Mouse (Mus musculus) hematopoietic stem cell, adult 5-6 weeks (primary cell): ENCODE results near the gene Luzp2. TPM values are rescaled to one million over a fixed set of nuclear protein-coding genes. Genes with fewer than 3 reads are reported as not detected.

Source experiments
- ATAC-seq, 2 experiments: fragments of 125-278 bp in 1 of 2; replicated peaks in 1 of 2; 2 replicates each; pipeline ENCODE4 v1.8.0; 2016 to 2017; ENCODE audit warnings: inconsistent platforms in 2 of 2, mild to moderate bottlenecking in 2 of 2, moderate number of reproducible peaks in 2 of 2, low read depth in 1 of 2, moderate TSS enrichment in 1 of 2; ENCODE audit not compliant: low FRiP score in 2 of 2, poor library complexity in 2 of 2, severe bottlenecking in 2 of 2, insufficient read depth in 1 of 2, low TSS enrichment in 1 of 2
- total RNA-seq: library from RNA; stranded (forward); fragments of 172-1452, 232-1000 nt; gene quantifications from 2 replicates; pipeline ENCODE4 v1.2.3, GENCODE M21; 2017

The Luzp2 gene
- total RNA-seq, result 0.69 TPM in 1 of 2 replicates, not detected in the other

DNA sequence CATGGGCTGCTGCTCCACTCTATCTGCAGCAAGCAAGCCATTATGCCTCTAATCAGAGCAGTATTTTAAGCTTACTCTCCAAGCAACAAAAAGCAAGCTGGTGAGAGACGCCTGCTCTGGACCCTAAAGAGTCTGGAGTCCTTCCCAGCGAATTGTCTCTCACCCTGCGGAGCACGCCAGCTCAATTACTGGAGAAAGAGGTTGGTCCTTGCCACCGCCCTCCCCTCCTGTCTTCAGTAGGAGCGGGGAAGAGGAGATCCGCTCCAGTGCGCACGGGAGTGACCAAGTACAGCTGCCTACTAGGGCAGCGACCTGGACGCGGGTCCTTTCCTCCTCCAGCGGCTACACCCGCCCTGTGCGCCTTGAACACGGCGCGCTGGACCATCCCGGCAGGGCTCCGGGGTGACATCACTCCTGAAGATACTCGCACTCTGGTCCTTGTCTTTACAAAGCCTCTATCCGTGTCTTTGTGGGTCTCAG lies at the start of gene Luzp2:
Gene Luzp2 (plus strand): TSS at position 127 of the 480 bp plus-strand sequence.
- ATAC-seq, result peak; percentile 69 to 78

DNA sequence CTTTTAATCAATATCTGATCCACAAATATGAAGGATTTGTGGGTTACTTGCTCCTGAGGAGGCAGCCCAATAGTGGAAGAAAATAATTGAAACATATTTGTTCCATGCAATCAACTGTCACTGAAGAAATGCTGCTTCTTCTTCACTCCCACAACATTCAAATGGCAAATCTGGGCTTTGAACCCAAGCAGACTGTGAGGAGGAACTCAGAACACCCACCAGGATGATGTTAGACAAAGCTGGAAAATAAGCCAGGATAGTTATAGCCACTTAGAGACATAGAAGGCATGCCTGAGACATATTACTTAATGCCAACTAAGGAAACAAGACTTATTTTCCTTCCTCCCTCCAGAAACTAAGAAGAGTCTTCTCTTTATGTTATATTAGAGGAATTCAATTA lies 47.8 kb upstream of the Luzp2 start:
- ATAC-seq, result no peak

- no peak for ATAC-seq
Observed at GRCm38 (mm10) chr7:54818606-54819005, 16.7 kb upstream of the Luzp2 start.

GRCm38 (mm10) chr7:54828751-54829150 lies 6.5 kb upstream of the Luzp2 start:
- no peak for ATAC-seq

- peak; percentile 51 to 64 for ATAC-seq
Observed at GRCm38 (mm10) chr7:54835911-54836352, 634 bp downstream of the Luzp2 start.

DNA sequence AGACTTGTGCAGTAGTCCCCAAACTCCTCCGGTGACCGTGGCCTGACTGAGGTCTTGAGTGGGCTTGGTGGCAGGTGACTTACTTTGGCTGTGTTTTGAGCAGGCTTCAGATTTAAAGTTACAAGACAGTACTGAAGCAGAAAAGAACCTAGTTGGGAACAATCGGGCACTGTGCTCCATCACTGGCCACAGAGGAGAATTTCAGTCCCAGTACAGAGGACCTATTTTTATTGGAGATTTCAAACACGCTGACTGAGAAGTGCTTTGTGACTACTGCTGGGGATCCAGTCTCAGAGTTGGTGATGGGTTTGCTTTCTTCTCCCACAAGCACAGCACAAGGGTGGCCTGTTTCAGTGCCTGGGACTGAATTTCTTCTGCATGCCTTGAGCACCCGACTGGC lies 1.1 kb downstream of the Luzp2 start:
- ATAC-seq, result no peak

DNA sequence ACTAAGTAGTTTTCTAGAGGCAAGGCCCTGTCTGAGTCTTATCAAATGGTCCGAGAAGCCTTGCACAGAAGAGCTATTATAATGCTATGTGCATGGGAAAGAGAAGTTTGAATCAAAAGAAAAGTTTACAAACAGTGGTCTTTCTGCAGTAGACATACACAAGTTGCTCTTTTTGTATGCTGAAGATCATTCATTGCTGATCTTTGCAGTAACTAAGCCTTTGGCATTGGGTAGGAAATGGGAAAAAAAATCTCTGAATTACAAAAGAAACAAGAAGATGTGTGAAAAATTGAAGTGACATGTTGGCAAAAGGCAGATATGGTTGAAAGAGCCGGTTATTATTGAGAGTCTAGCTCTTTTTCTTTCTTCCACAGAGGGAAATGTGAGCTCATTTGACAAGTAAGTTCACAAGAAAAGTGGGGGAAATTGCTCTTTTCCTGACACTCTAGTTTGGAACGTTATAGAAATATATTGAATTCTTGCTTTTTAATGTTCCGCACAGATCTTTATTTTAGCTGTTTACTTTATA lies 7.6 kb downstream of the Luzp2 start:
- no peak for ATAC-seq

- peak; percentile 77 to 83; a peak in 3 of 4 replicates for ATAC-seq
Observed at GRCm38 (mm10) chr7:54845875-54846691, 10.8 kb downstream of the Luzp2 start.

DNA sequence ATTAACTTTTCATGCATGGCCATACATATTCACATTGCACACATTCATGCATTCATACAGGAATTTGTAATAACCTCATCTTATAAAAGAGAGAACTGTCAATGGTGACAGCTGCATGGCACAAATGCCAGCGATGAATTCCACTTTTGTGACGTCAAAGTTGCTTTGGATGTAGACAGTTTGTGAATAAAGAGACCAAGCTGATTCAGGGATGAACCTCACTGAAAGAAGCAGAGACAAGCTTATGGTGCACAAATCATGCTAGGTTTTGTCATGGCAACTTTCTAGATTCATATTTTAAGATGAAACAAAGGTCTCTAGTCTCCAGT lies 11.4 kb downstream of the Luzp2 start:
- ATAC-seq, result no peak

GRCm38 (mm10) chr7:54852860-54853259 lies 17.6 kb downstream of the Luzp2 start:
- ATAC-seq, result no peak

DNA sequence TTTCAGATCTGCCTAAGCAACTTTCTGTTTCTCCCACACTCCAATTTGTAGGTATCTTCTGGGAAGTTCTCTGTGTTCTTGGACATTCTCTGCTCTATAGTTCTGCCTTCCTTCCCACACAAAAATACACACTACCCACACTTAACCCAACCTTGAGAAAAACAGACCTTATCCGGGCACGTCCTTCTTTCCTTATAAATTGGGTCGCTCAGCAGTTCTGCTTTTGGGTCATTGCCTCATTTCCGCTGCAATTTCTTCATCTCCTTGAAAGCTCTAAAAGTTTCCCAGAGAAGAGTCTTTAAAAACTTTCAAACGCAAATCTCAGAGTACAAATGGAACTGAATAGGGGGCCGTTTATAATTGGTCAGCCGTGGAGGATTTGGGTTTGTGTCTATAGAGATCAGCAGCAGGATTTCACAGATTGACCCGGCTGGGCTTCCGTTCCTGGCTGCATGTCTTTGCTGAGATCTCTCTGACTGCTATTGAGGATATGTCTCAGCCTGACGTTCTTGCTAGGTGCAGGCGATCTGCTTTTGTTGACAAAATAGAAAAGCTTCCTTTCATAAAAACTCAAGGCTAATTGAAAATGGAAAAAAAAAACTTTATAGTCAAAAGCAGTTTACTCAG lies 26.0 kb downstream of the Luzp2 start:
- no peak for ATAC-seq

DNA sequence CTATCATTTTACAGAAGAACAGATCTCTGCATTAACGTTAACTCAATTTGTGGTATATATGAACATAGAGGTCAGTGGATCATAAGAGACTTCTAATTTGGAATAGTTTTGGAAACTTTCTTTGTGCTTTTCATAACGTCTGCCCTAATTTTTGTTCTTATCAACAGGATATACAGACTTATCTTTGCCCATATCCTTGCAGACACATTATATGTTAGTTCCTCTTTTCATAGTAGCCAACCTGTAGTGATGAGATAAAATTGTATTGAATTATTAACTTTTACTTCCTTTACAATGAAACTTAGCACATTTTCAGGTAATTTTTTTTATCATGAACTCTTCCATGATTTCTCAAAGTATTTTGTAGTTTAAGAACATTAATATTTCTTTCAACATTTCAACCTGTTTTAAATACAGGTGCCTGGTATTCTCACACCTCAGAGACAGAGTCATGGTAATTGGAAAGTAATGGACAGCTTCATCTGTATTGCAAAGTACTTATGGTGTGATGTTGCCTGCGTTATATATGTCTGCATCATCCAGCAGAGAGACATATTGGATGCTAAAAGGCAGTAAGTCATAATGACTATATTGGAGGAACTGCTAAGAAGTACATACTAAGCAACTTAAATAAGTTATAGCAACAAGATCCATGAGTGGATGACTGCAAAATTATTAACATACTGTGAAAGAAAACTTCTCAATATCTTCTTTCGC lies 43.8 kb downstream of the Luzp2 start:
- ATAC-seq, result peak; percentile 93 to 96

DNA sequence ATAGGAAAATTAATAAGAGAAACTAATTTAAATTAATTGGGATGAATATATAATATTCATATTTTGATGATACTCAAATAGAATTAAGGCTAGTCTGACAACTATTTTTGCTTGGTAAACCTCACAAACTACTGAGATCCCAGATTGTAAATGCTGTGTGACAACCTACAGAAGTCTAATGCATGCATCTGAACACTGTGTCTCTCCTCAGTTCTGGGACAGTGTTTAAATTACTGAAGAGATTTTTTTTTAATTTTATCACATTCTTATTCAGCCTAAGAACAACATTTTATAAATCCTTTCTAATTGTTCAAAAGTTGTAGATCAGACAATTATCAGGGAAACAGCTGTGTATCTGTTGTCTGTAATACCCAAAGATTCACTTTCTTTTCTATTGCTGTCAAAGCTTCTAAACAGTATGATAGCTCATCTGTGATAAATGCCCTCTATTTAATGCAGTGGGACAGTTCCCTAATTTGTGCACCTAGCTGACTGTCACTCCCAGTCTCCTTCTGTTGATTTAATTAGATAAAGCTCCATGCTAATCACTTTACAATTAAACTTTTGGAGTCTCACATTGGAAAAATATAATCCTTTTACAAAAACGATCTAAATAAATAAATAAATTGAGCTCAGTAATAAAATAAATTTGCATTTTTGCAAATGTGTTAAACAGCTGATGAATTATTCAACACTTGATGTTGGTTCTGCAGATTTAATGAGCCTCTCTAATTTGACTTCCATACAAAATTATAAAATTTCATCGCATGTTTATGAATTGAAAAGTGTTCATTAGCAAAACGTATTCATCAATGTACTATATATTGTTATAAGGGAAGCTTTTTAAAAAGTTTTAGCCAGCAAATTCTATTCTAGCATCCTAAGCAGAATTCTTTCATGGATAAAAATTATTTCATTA lies 58.7 kb downstream of the Luzp2 start:
- ATAC-seq, result no peak

- peak; percentile 77 to 88 for ATAC-seq
Observed at GRCm38 (mm10) chr7:54898589-54898988, 63.3 kb downstream of the Luzp2 start.

DNA sequence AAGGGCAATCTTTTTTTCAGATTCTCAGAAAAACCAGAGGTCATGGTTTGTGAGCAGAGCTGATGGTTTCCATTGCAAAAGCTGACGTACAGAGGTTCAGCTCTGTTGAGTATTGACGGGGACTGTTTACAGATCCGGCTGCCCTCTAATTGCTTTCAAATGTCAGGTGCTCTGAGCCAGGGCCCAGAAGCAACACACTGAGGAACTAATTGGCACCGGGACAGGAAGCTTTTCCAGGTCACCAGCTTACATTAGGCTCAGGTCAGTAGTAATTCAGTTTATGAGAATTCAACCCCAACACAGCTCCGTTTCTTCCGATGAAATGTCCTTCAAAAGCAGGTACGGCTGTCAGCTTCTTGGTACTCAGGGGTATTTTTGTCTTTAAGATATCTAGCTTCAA lies 74.7 kb downstream of the Luzp2 start:
- ATAC-seq, result no peak

GRCm38 (mm10) chr7:54914030-54914429 lies 78.7 kb downstream of the Luzp2 start:
- ATAC-seq, result no peak

- ATAC-seq, result no peak
Observed at GRCm38 (mm10) chr7:54921991-54922390, 86.7 kb downstream of the Luzp2 start.
